Mouse (Mus musculus) bone marrow, adult 2 months (tissue): ENCODE measurements around the gene Bnipl.

Source experiments
- CTCF ChIP-seq: fragments of 200-500 bp; IDR thresholded peaks from 2 replicates; pipeline ENCODE4 v1.5.1; 2011; ENCODE audit warnings: low read length, control low read depth; ENCODE audit not compliant: control insufficient read depth, insufficient read depth
- POLR2A ChIP-seq: fragments of 200-500 bp; IDR thresholded peaks from 2 replicates; pipeline ENCODE4 v1.6.1; 2011; ENCODE audit warnings: low read depth, mild to moderate bottlenecking, control low read depth, low read length, borderline replicate concordance; ENCODE audit not compliant: control insufficient read depth

GRCm38 (mm10) chr3:95235386-95236301, 15.3 kb downstream of the Bnipl start:
- TF ChIP-seq CTCF (no peak), POLR2A (no peak)
